Mouse (Mus musculus): ENCODE data around the gene Fbxl20. TPM values are rescaled to one million over a fixed set of nuclear protein-coding genes. Genes with fewer than 3 reads are reported as not detected.

The Fbxl20 gene
- polyA plus RNA-seq, 1 experiment from 2014 or later = 10.8 TPM

DNA sequence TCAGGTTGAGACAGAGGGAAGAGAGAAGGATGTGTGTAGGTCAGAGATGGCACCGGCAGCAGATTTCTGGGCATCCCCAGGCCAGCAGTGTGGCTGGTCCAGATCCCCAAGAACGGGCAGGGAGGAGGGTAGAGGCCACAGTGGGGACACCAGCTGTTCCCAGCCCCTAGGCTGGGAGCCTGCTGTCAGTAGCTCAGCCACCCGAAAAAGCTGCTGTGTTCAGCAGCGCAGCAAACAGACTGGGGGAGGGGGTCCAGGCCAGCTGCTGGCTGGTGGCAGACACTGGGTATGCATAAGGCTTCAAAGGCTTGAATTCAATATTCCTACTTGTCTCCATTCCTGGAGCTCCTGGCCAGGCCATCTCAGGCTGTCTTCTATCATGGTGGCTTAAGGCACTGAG, 115.4 kb downstream of the Fbxl20 start:
- Histone ChIP-seq H3K9ac (ENCODE audit: low read depth, low read length) (no peak overlapping the region), H3K4me2 (no peak overlapping the region), H3K4me1 (replicated peaks; ENCODE audit: control insufficient read depth, insufficient read depth, low read length) (peaks cover 6% of the 10 kb centered on the region), H3K9me3 (ENCODE audit: control insufficient read depth, low read length) (no peaks in the 10 kb centered on the region), H3K27me3 (replicated peaks; ENCODE audit: control insufficient read depth, insufficient read depth, low read length) (peaks cover 34% of the 10 kb centered on the region), H3K27ac (ENCODE audit: low read depth, low read length) (no peak overlapping the region), H3K4me3 (ENCODE audit: low read depth, low read length) (no peak overlapping the region), H3K36me3 (ENCODE audit: control insufficient read depth, insufficient read depth, low read length) (peaks cover 6% of the 10 kb centered on the region)
- no peak for DNase-seq (ENCODE audit: low spot score)
- 46% methylated on average over 4 of the region's 4 CpGs for WGBS
- no peak for ATAC-seq (replicated peaks; ENCODE audit: low FRiP score)

- no peak overlapping the region for H3K4me2 ChIP-seq
These were observed 116.1 kb downstream of the Fbxl20 start for GRCm38 (mm10) chr11:98034061-98034460.

More at GRCm38 (mm10) chr11:98034061-98034460, 116.1 kb downstream of the Fbxl20 start:
- Histone ChIP-seq H3K4me1 (replicated peaks; ENCODE audit: control insufficient read depth, insufficient read depth, low read length) (peaks cover 6% of the 10 kb centered on the region), H3K4me3 (ENCODE audit: low read depth, low read length) (no peak overlapping the region), H3K36me3 (ENCODE audit: control insufficient read depth, insufficient read depth, low read length) (peaks cover 12% of the 10 kb centered on the region), H3K9ac (ENCODE audit: low read depth, low read length) (no peak overlapping the region), H3K9me3 (ENCODE audit: control insufficient read depth, low read length) (no peaks in the 10 kb centered on the region), H3K27ac (ENCODE audit: low read depth, low read length) (no peak overlapping the region), H3K27me3 (replicated peaks; ENCODE audit: control insufficient read depth, insufficient read depth, low read length) (peaks cover 34% of the 10 kb centered on the region)
- 78% methylated on average over 5 of the region's 5 CpGs for WGBS
- no peak for DNase-seq (ENCODE audit: low spot score)
- no peak for ATAC-seq (replicated peaks; ENCODE audit: low FRiP score)

Other genes with a start within 250 kb of the Fbxl20 start
- 0.47 and 0.77 TPM in 2 replicates for gene Plxdc1, start 164.0 kb downstream of the Fbxl20 start, polyA plus RNA-seq (2014; fragmentation: Nextera tagmentation; extraction: Ambion mirVana)
- 24.0 and 31.2 TPM in 2 replicates for gene Arl5c, start 154.2 kb downstream of the Fbxl20 start, polyA plus RNA-seq (2014; fragmentation: Nextera tagmentation; extraction: Ambion mirVana)
- gene Cacnb1, start 127.4 kb downstream of the Fbxl20 start, polyA plus RNA-seq (2014; fragmentation: Nextera tagmentation; extraction: Ambion mirVana) = 2.1 and 2.2 TPM in 2 replicates
- gene Rpl19, start 123.7 kb downstream of the Fbxl20 start, polyA plus RNA-seq (2014; fragmentation: Nextera tagmentation; extraction: Ambion mirVana) = 1,333 and 1,422 TPM in 2 replicates
- gene Stac2, start 96.9 kb downstream of the Fbxl20 start, polyA plus RNA-seq (2014; fragmentation: Nextera tagmentation; extraction: Ambion mirVana) = 0.22 and 0.43 TPM in 2 replicates
- gene Med1, start 42.9 kb upstream of the Fbxl20 start, polyA plus RNA-seq (2014; fragmentation: Nextera tagmentation; extraction: Ambion mirVana) = 61.1 and 61.4 TPM in 2 replicates
- 9.8 and 13.5 TPM in 2 replicates for gene Cdk12, start 52.7 kb upstream of the Fbxl20 start, polyA plus RNA-seq (2014; fragmentation: Nextera tagmentation; extraction: Ambion mirVana)
- 0.10 and 0.18 TPM in 2 replicates for gene Neurod2, start 179.2 kb upstream of the Fbxl20 start, polyA plus RNA-seq (2014; fragmentation: Nextera tagmentation; extraction: Ambion mirVana)
- gene Ppp1r1b, start 198.0 kb upstream of the Fbxl20 start, polyA plus RNA-seq (2014; fragmentation: Nextera tagmentation; extraction: Ambion mirVana) = 0.38 TPM in 1 of 2 replicates, not detected in the other
- 25.3 and 28.9 TPM in 2 replicates for gene Stard3, start 208.0 kb upstream of the Fbxl20 start, polyA plus RNA-seq (2014; fragmentation: Nextera tagmentation; extraction: Ambion mirVana)
- 0.65 and 0.89 TPM in 2 replicates for gene Tcap, start 233.4 kb upstream of the Fbxl20 start, polyA plus RNA-seq (2014; fragmentation: Nextera tagmentation; extraction: Ambion mirVana)
- gene Pnmt, start 236.0 kb upstream of the Fbxl20 start, polyA plus RNA-seq (2014; fragmentation: Nextera tagmentation; extraction: Ambion mirVana) = 0.53 and 0.88 TPM in 2 replicates

Measured in liver, embryonic 11.5 days (tissue).